Mouse (Mus musculus) embryonic fibroblast, embryonic 13.5 days (primary cell): ENCODE data around the gene Tbccd1.

Experiments used
- CTCF ChIP-seq: IDR thresholded peaks from 2 replicates; pipeline ENCODE4 v1.5.1; 2011; ENCODE audit warnings: mild to moderate bottlenecking, control low read depth, low read length, moderate library complexity, borderline replicate concordance; ENCODE audit not compliant: insufficient read depth
- POLR2A ChIP-seq: IDR thresholded peaks from 2 replicates; pipeline ENCODE4 v1.6.1; 2011; ENCODE audit warnings: low read depth, mild to moderate bottlenecking, control low read depth, low read length, moderate library complexity

DNA sequence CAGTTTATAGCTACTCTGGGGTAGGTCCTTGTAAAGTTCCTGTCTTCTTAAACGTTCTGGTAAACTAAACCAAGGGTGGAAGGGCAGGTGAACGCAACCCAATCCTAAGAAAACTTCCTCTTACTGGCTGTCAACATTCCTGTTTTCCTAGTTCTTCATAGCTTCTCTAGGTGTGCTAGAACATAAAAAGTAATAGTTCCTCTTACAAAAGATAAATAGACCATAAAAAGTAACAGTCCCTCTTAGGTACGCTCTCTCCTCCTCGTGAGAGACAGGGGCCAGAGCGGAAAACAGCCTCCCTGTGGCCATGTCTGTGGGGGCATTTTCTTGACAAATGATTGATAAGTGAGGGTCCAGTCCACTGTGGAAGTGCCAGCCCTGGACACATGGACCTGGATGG is 12.6 kb downstream of the Tbccd1 start:
- TF ChIP-seq CTCF (no peak), POLR2A (no peak)
